Mouse (Mus musculus): ENCODE measurements around the gene Spryd7. TPM values are rescaled to one million over a fixed set of nuclear protein-coding genes. Genes with fewer than 3 reads are reported as not detected.

Spryd7 gene
- polyA plus RNA-seq (2017; shearing (Covaris generic)), result 11.6 TPM

DNA sequence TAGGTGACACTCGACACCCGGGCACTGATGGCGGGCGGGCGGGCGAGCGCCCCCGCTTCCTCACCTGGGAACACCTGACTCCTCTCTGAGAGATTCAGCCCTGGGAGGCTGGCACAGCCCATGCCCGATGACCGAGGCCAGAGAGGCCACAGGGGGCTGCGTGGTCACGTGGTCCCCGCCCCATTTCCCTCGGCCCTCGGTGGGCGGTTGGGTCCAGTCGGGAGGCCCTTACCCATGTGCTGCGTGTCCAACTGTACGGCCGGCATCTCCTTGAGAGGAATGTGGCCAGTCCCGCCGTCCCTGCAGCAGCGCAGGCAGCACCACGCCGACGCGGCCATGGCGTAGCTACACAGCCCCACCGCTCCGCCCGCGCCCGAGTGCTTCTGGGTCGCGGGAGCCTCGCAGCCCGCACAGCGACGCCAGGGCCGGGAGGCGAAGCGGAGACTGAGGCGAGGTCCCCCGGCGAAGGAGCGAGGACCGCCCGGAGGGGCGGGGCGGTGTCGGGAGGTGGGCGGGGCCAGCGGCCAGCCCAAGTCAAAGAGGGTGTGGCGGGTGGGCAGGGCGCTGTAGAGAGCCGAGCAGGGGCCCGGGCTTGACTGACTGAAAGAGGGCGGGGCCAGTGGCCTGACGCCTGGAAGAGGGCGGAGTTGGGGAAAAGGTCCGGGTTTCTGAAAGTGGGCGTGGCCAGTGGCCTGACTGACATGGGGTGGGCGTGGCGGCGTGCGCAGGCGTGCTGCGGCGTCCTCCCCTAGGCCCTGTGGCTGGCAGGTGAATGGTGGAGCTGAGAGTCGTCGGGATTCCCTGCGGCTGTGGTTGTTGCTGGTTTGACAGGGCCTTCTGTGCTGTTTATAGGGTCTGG, at the start of gene Spryd7:
Spryd7 (minus strand) TSS at position 598 of the 859 bp plus-strand sequence.

DNA sequence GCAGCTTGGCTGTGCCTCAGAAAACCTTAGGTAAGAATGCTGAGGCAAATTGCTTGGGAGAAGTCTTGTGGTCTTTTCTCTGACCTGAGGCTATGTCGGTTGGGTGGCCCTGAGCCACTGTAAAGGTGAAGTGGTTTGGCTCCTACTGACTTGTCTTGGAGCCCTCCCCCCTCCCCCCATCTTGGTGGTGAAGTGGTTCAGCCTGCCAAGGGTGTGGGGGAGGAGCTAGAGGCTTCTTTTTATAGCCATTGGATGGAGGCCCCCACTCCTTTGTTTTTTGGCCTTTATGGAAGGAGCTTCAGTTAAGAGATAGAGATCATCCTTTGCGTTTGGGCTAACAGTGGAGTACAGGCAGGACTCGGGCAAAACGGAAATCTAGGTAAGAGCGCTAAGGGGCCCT, 41.3 kb upstream of the Spryd7 start, which contains the start of gene Trim13:
Trim13 (plus strand) TSS at position 280 of the 400 bp plus-strand sequence.

Other genes starting within 250 kb of the Spryd7 start
- gene Arl11, start 247.1 kb downstream of the Spryd7 start, polyA plus RNA-seq (2017; shearing (Covaris generic)), result 0.72 TPM
- gene Ebpl, start 196.4 kb downstream of the Spryd7 start, polyA plus RNA-seq (2017; shearing (Covaris generic)), result 15.3 TPM
- gene Kpna3, start 117.0 kb downstream of the Spryd7 start, polyA plus RNA-seq (2017; shearing (Covaris generic)), result 53.9 TPM
- gene Trim13, start 41.4 kb upstream of the Spryd7 start, polyA plus RNA-seq (2017; shearing (Covaris generic)), result 9.0 TPM
- 0.55 TPM for gene Kcnrg, start 50.6 kb upstream of the Spryd7 start, polyA plus RNA-seq (2017; shearing (Covaris generic))

Measured in inflammation-experienced regulatory T-cells, adult 16 weeks (primary cell).